Mouse (Mus musculus) MEL (cell line): Measurements from ENCODE around the gene Psmb6. TPM values are rescaled to one million over a fixed set of nuclear protein-coding genes. Genes with fewer than 3 reads are reported as not detected.

Source experiments
- DNase-seq: peaks from one replicate; pipeline ENCODE4 v3.0.0; 2011; ENCODE audit warnings: low read depth, low spot score
- H3K27ac ChIP-seq: 2 replicates; pipeline ENCODE4 v1.5.1; 2012; ENCODE audit warnings: low read depth, mild to moderate bottlenecking, control low read depth, low read length, moderate library complexity; ENCODE audit not compliant: control insufficient read depth
- H3K27me3 ChIP-seq, 2 experiments: fragments of 150-350 bp in 1 of 2; sonication (generic) in 1 of 2; 2 replicates each; pipeline ENCODE4 v1.6.1; 2012; ENCODE audit warnings: low read length in 2 of 2, mild to moderate bottlenecking in 2 of 2, improper control_type of control experiment in 1 of 2, moderate library complexity in 1 of 2; ENCODE audit not compliant: insufficient read depth in 2 of 2, control insufficient read depth in 1 of 2
- H3K36me3 ChIP-seq, 2 experiments: 2 replicates each; pipeline ENCODE4 v1.6.1; 2012 to 2014; ENCODE audit warnings: low read length in 2 of 2, improper control_type of control experiment in 1 of 2, inconsistent platforms in 1 of 2, mild to moderate bottlenecking in 1 of 2; ENCODE audit not compliant: insufficient read depth in 2 of 2, control insufficient read depth in 1 of 2
- H3K4me1 ChIP-seq, 2 experiments: fragments of 150-350 bp in 1 of 2; sonication (generic) in 1 of 2; 2 replicates each; pipeline ENCODE4 v1.6.1; 2012; ENCODE audit warnings: low read length in 2 of 2, improper control_type of control experiment in 1 of 2, mild to moderate bottlenecking in 1 of 2; ENCODE audit not compliant: insufficient read depth in 2 of 2, control insufficient read depth in 1 of 2
- H3K4me3 ChIP-seq, 2 experiments: fragments of 150-350 bp in 1 of 2; sonication (generic) in 1 of 2; 2 replicates each; pipeline ENCODE4 v1.5.1; 2012; ENCODE audit warnings: low read depth in 2 of 2, low read length in 2 of 2, mild to moderate bottlenecking in 2 of 2, moderate library complexity in 2 of 2, control low read depth in 1 of 2, improper control_type of control experiment in 1 of 2; ENCODE audit not compliant: control insufficient read depth in 1 of 2, insufficient read depth in 1 of 2
- H3K79me2 ChIP-seq: 2 replicates; pipeline ENCODE4 v1.6.1; 2012; ENCODE audit warnings: mild to moderate bottlenecking, low read length, moderate library complexity; ENCODE audit not compliant: control insufficient read depth, poor library complexity, insufficient read depth
- H3K9ac ChIP-seq: 2 replicates; pipeline ENCODE4 v1.6.1; 2012; ENCODE audit warnings: low read depth, mild to moderate bottlenecking, control low read depth, low read length, moderate library complexity; ENCODE audit not compliant: control insufficient read depth, poor library complexity, severe bottlenecking
- H3K9me3 ChIP-seq: fragments of 150-350 bp; sonication (generic); replicated peaks from 2 replicates; pipeline ENCODE4 v1.6.1; 2012; ENCODE audit warnings: mild to moderate bottlenecking, low read length, improper control_type of control experiment, moderate library complexity; ENCODE audit not compliant: insufficient read depth
- BHLHE40 ChIP-seq: IDR thresholded peaks from 2 replicates; pipeline ENCODE4 v1.6.1; 2012; ENCODE audit warnings: low read depth, mild to moderate bottlenecking, inconsistent platforms, low read length, improper control_type of control experiment, borderline replicate concordance
- CTCF ChIP-seq, 3 experiments: IDR thresholded peaks in 2 of 3; conservative IDR thresholded peaks in 1 of 3; 2 replicates each; pipeline ENCODE4 v1.5.1; 2011 to 2012; ENCODE audit warnings: low read length in 3 of 3, low read depth in 2 of 3, mild to moderate bottlenecking in 2 of 3, improper control_type of control experiment in 1 of 3, inconsistent platforms in 1 of 3, mixed read lengths in 1 of 3, moderate library complexity in 1 of 3; ENCODE audit not compliant: control insufficient read depth in 1 of 3, insufficient read depth in 1 of 3, poor library complexity in 1 of 3, severe bottlenecking in 1 of 3
- E2F4 ChIP-seq: IDR thresholded peaks from 2 replicates; pipeline ENCODE4 v1.6.1; 2011; ENCODE audit warnings: low read depth, low read length, improper control_type of control experiment, borderline replicate concordance
- ELF1 ChIP-seq: IDR thresholded peaks from 2 replicates; pipeline ENCODE4 v1.6.1; 2014; ENCODE audit warnings: low read depth, mild to moderate bottlenecking, inconsistent platforms, low read length, improper control_type of control experiment, moderate library complexity
- EP300 ChIP-seq, 2 experiments: IDR thresholded peaks; 2 replicates each; pipeline ENCODE4 v1.6.1; 2011; ENCODE audit warnings: improper control_type of control experiment in 2 of 2, low read length in 2 of 2, low read depth in 1 of 2, mild to moderate bottlenecking in 1 of 2
- GABPA ChIP-seq: IDR thresholded peaks from 2 replicates; pipeline ENCODE4 v1.6.1; 2012; ENCODE audit warnings: low read depth, mild to moderate bottlenecking, inconsistent platforms, low read length, improper control_type of control experiment, moderate library complexity
- GATA1 ChIP-seq: IDR thresholded peaks from 2 replicates; pipeline ENCODE4 v1.6.1; 2011; ENCODE audit warnings: low read depth, low read length, improper control_type of control experiment
- HCFC1 ChIP-seq: IDR thresholded peaks from 2 replicates; pipeline ENCODE4 v1.6.1; 2012; ENCODE audit warnings: low read depth, mild to moderate bottlenecking, inconsistent platforms, low read length, improper control_type of control experiment, moderate library complexity
- JUND ChIP-seq: IDR thresholded peaks from 2 replicates; pipeline ENCODE4 v1.6.1; 2011; ENCODE audit warnings: low read depth, mild to moderate bottlenecking, improper control_type of control experiment, low read length
- MAFK ChIP-seq: IDR thresholded peaks from 2 replicates; pipeline ENCODE4 v1.6.1; 2011; ENCODE audit warnings: low read depth, mild to moderate bottlenecking, low read length, improper control_type of control experiment, borderline replicate concordance
- MAX ChIP-seq: IDR thresholded peaks from 2 replicates; pipeline ENCODE4 v1.6.1; 2011; ENCODE audit warnings: low read length, improper control_type of control experiment
- MAZ ChIP-seq: IDR thresholded peaks from 2 replicates; pipeline ENCODE4 v1.6.1; 2012; ENCODE audit warnings: low read depth, mild to moderate bottlenecking, inconsistent platforms, low read length, improper control_type of control experiment
- MEF2A ChIP-seq: IDR thresholded peaks from 2 replicates; pipeline ENCODE4 v1.6.1; 2014; ENCODE audit warnings: low read depth, mild to moderate bottlenecking, inconsistent platforms, low read length, improper control_type of control experiment; ENCODE audit not compliant: poor library complexity, insufficient replicate concordance, severe bottlenecking; ENCODE audit errors: extremely low read depth
- MXI1 ChIP-seq: IDR thresholded peaks from 2 replicates; pipeline ENCODE4 v1.6.1; 2011; ENCODE audit warnings: mild to moderate bottlenecking, low read depth, low read length, improper control_type of control experiment
- POLR2A ChIP-seq, 2 experiments: IDR thresholded peaks; 2 replicates each; pipeline ENCODE4 v1.6.1; 2011 to 2012; ENCODE audit warnings: low read length in 2 of 2, mild to moderate bottlenecking in 2 of 2, control low read depth in 1 of 2, improper control_type of control experiment in 1 of 2, low read depth in 1 of 2, moderate library complexity in 1 of 2; ENCODE audit not compliant: control insufficient read depth in 1 of 2, insufficient read depth in 1 of 2, poor library complexity in 1 of 2
- POLR2AphosphoS2 ChIP-seq: IDR thresholded peaks from 2 replicates; pipeline ENCODE4 v1.6.1; 2011; ENCODE audit warnings: low read length, improper control_type of control experiment
- RAD21 ChIP-seq: IDR thresholded peaks from 2 replicates; pipeline ENCODE4 v1.6.1; 2011; ENCODE audit warnings: mild to moderate bottlenecking, low read depth, low read length, improper control_type of control experiment
- SIN3A ChIP-seq: IDR thresholded peaks from 2 replicates; pipeline ENCODE4 v1.6.1; 2012; ENCODE audit warnings: low read length, improper control_type of control experiment, inconsistent platforms
- TAL1 ChIP-seq: IDR thresholded peaks from 2 replicates; pipeline ENCODE4 v1.6.1; 2012; ENCODE audit warnings: mild to moderate bottlenecking, inconsistent platforms, low read length, moderate library complexity, mixed read lengths
- TBP ChIP-seq: IDR thresholded peaks from 2 replicates; pipeline ENCODE4 v1.8.0; 2011; ENCODE audit warnings: low read depth, low read length, improper control_type of control experiment
- TCF12 ChIP-seq: IDR thresholded peaks from 2 replicates; pipeline ENCODE4 v1.6.1; 2014; ENCODE audit warnings: low read depth, mild to moderate bottlenecking, inconsistent platforms, low read length, improper control_type of control experiment, moderate library complexity
- UBTF ChIP-seq: IDR thresholded peaks from 2 replicates; pipeline ENCODE4 v1.6.1; 2012; ENCODE audit warnings: low read depth, mild to moderate bottlenecking, inconsistent platforms, low read length, improper control_type of control experiment, moderate library complexity, borderline replicate concordance; ENCODE audit not compliant: insufficient read depth
- USF2 ChIP-seq, 2 experiments: IDR thresholded peaks; 2 replicates each; pipeline ENCODE4 v1.6.1; 2011 to 2012; ENCODE audit warnings: improper control_type of control experiment in 2 of 2, low read length in 2 of 2, borderline replicate concordance in 1 of 2, inconsistent platforms in 1 of 2, low read depth in 1 of 2, mild to moderate bottlenecking in 1 of 2; ENCODE audit not compliant: insufficient read depth in 1 of 2
- ZC3H11A ChIP-seq: IDR thresholded peaks from 2 replicates; pipeline ENCODE4 v1.6.1; 2012; ENCODE audit warnings: low read depth, mild to moderate bottlenecking, inconsistent platforms, low read length, improper control_type of control experiment
- ZMIZ1 ChIP-seq: IDR thresholded peaks from 2 replicates; pipeline ENCODE4 v1.6.1; 2012; ENCODE audit warnings: low read depth, mild to moderate bottlenecking, inconsistent platforms, low read length, improper control_type of control experiment, moderate library complexity
- ZNF384 ChIP-seq: IDR thresholded peaks from 2 replicates; pipeline ENCODE4 v1.6.1; 2012; ENCODE audit warnings: low read depth, mild to moderate bottlenecking, inconsistent platforms, low read length, improper control_type of control experiment
- polyA plus RNA-seq, 2 experiments: library from polyadenylated mRNA; stranded (reverse) in 1 of 2; unstranded in 1 of 2; fragments of >175 nt in 1 of 2; fragments of >200 nt in 1 of 2; gene quantifications; 2 replicates each; pipeline versions ENCODE4 v1.2.1 to v1.2.4; 2012; ENCODE audit warnings: low replicate concordance in 2 of 2, low read depth in 1 of 2; ENCODE audit not compliant: insufficient read length in 2 of 2, insufficient read depth in 1 of 2, missing spikeins in 1 of 2
- total RNA-seq: library from RNA; depleted of rRNA; stranded (reverse); fragments of 300-350 nt; gene quantifications from 2 replicates; pipeline ENCODE4 v1.2.3, GENCODE M21; 2012

The Psmb6 gene
- total and polyA plus RNA-seq, 3 experiments: 462 to 602 TPM; not detected in 1

DNA sequence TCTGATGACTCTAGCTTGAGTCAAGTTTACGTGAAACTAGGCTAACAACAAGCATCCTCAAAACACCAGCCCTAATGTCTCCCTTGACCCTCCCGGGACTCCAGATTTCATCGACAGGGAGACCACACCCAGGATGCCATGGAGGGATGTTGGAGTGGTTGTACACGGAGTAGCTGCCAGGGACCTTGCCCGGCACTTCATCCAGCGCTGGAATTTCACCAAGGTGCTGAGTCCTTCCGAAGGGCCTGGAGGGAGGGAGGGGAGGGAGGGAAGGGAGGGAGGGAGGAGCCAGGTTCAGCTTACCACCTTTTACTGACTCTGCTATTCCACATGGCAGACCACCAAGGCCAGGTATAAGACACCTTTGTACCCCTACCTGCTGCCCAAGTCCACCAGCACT, 28.8 kb downstream of the Psmb6 start:
- H3K9ac ChIP-seq: no peak overlapping the region
- no peak overlapping the region for H3K27ac ChIP-seq
- H3K4me1 ChIP-seq: peaks cover 0 to 15% of the 10 kb centered on the region in 2 experiments; a peak in 2 of 4 replicates
- peaks cover 0 to 2% of the 10 kb centered on the region in 2 experiments; a peak in 1 of 4 replicates for H3K36me3 ChIP-seq
- H3K4me3 ChIP-seq: no peak overlapping the region
- TF ChIP-seq GABPA: no peak
- TF ChIP-seq MXI1: no peak
- no peak for TF ChIP-seq ELF1
- TF ChIP-seq MEF2A: no peak
- TF ChIP-seq E2F4: no peak
- no peak for TF ChIP-seq ZMIZ1
- TF ChIP-seq TCF12: no peak
- TF ChIP-seq SIN3A: no peak
- no peak for TF ChIP-seq ZNF384
- TF ChIP-seq RAD21: no peak
- TF ChIP-seq TAL1: no peak
- no peak for TF ChIP-seq TBP
- no peak for TF ChIP-seq BHLHE40
- TF ChIP-seq MAFK: no peak
- TF ChIP-seq POLR2AphosphoS2: no peak
- no peak for TF ChIP-seq POLR2A (IDR thresholded peaks at IDR 0.05; ENCODE audit: control insufficient read depth in 1 of 2, insufficient read depth in 1 of 2, low read depth in 1 of 2, low read length in 2 of 2, poor library complexity in 1 of 2)
- no peak for TF ChIP-seq MAX
- TF ChIP-seq UBTF: no peak
- TF ChIP-seq, all 39 proteins: peak for 0
- Histone ChIP-seq H3K27me3 (0 out of 4 replicates have a peak, but pooled peaks cover 0 to 1% of the 10 kb centered on the region in 2 experiments), H3K79me2 (no peaks in the 10 kb centered on the region), H3K9me3 (no peaks in the 10 kb centered on the region)
- DNase-seq: no peak

DNA sequence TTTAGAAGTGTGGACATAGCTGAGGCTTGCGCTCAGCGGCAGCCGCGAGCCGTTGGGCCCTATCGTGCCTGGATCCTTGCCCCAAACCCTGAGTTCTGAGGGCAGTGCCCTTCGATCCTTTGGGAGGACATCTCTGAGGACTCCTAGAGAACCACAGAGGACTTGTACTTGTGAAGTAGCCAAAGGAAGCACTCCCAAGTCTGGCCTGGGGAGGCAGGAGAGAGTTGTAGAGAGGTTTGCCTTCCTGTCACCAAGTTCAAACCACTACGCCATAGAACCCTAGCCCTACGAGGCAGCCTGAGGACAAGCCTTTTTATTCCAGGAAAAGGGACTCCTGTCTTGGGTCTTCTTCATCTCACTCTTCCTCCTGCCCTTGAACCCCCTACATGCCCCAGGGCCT, 32.4 kb downstream of the Psmb6 start:
- TF ChIP-seq POLR2AphosphoS2 (no peak), TCF12 (no peak), MAZ (no peak), MXI1 (no peak), MAX (no peak), GATA1 (no peak), ZNF384 (no peak), UBTF (no peak), JUND (no peak), ZC3H11A (no peak), ZMIZ1 (no peak), SIN3A (no peak), USF2 (IDR thresholded peaks at IDR 0.05; ENCODE audit: borderline replicate concordance in 1 of 2, insufficient read depth in 1 of 2, low read depth in 1 of 2, low read length in 2 of 2) (no peak), E2F4 (no peak), HCFC1 (no peak), CTCF (IDR thresholded peaks at IDR 0.05 in 2 of 3, conservative IDR thresholded peaks at IDR 0.05 in 1 of 3; ENCODE audit: control insufficient read depth in 1 of 3, insufficient read depth in 1 of 3, low read depth in 2 of 3, low read length in 3 of 3, poor library complexity in 1 of 3, severe bottlenecking in 1 of 3) (no peak), RAD21 (no peak), EP300 (IDR thresholded peaks at IDR 0.05; ENCODE audit: low read depth in 1 of 2, low read length in 2 of 2) (no peak), ELF1 (no peak)
- Histone ChIP-seq H3K27me3 (0 out of 4 replicates have a peak, but pooled peaks cover 0 to 1% of the 10 kb centered on the region in 2 experiments), H3K4me1 (peaks cover 0 to 7% of the 10 kb centered on the region in 2 experiments; a peak in 1 of 4 replicates)

More for the DNA sequence above, 32.4 kb downstream of the Psmb6 start:
- Histone ChIP-seq H3K4me3 (no peak overlapping the region), H3K9me3 (no peaks in the 10 kb centered on the region), H3K27ac (no peak overlapping the region), H3K36me3 (peaks cover 0 to 5% of the 10 kb centered on the region in 2 experiments; a peak in 1 of 4 replicates), H3K9ac (no peak overlapping the region), H3K79me2 (no peaks in the 10 kb centered on the region; the same call in 1 of the 2 replicates)
- DNase-seq: no peak
